Comparison of ENCODE assay signal across 23 mouse cellular contexts in the genomic region with DNA sequence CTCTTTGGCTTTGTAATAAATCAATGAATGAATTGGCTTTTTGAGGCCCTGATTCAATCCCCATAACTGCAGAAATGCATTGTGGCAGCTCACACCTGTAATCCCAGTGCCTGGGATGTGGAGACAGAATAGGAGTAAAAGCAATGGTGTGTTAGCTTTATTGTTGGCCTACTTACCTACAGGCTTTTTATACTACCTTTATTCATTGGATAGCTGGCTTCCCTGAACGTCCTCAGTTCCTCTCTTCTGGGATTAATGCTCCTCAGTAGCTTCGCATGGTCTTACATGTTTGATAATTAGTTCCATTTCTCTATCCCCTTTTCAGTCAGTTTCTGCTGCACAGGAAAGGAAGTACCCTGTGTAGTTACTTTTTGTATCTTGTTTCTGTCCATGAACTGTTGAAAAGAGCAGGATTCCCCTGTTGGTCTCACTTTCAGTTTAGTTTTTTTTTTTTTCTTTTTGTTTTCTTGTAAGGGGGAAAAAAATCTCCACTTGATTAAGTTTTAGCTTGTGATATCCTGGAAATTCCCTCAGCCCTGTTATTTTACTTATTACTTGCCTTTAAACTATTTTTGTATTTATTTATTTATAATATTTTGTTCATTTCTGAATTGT. TPM values are rescaled to one million over a fixed set of nuclear protein-coding genes. Genes with fewer than 3 reads are reported as not detected.
A peak's percentile ranks its signal among the peaks of the same experiment; 100 is the strongest.
DNase-seq lines count a peak whose midpoint lies in the region; ATAC-seq and TF ChIP-seq lines count a peak whose summit lies in the region.
"Had no signal": no experiment of that assay in that cellular context is flagged by ENCODE, and none has a peak within 500 bp of the region (broad histone marks: within the 10 kb centered on the region; RNA-seq: fewer than 3 reads in every experiment).

No protein-coding gene starts in this region.

- peaks cover 31% of the 10 kb centered on the region for H3K36me3 ChIP-seq in heart, adult 2 months (ENCODE audit: control insufficient read depth, insufficient read depth, low read length)
- peaks cover 11% of the 10 kb centered on the region for H3K36me3 ChIP-seq in heart, embryonic 10.5 days
- H3K36me3 ChIP-seq in macrophage (ENCODE audit: inconsistent target) = peaks cover 9% of the 10 kb centered on the region; the same call in 1 of the 2 replicates
- peaks cover 14% of the 10 kb centered on the region for H3K36me3 ChIP-seq in hindbrain, embryonic 14.5 days (replicated peaks; ENCODE audit: control insufficient read depth, insufficient read depth)
- H3K36me3 ChIP-seq: intestine, embryonic 15.5 days had no signal

- TF ChIP-seq CTCF in heart, adult 2 months (IDR thresholded peaks at IDR 0.05) = no peak
- TF ChIP-seq CTCF in bone marrow macrophage, adult 2 months (IDR thresholded peaks at IDR 0.05; ENCODE audit: low read depth, low read length) = no peak

- no peak overlapping the region for H3K4me3 ChIP-seq in heart, adult 2 months
- no peak overlapping the region for H3K4me3 ChIP-seq in heart, embryonic 10.5 days
- peak overlapping the region; percentile 32 for H3K4me3 ChIP-seq in bone marrow macrophage, adult 2 months (ENCODE audit: insufficient read depth, low read length)
- peak overlapping the region; percentile 10; the same call in 1 of the 2 replicates for H3K4me3 ChIP-seq in macrophage (ENCODE audit: inconsistent target)
- H3K4me3 ChIP-seq in hindbrain, embryonic 14.5 days (replicated peaks; ENCODE audit: low read length) = no peak overlapping the region
- H3K4me3 ChIP-seq: heart, embryonic 15.5 days; intestine, embryonic 15.5 days; limb, embryonic 12.5 days; liver, embryonic 15.5 days; midbrain, embryonic 12.5 days had no signal

- peaks cover 6% of the 10 kb centered on the region for H3K4me1 ChIP-seq in heart, adult 2 months (ENCODE audit: control insufficient read depth, insufficient read depth, low read length)
- H3K4me1 ChIP-seq in heart, embryonic 10.5 days = 0 out of 2 replicates have a peak, but pooled peaks cover 3% of the 10 kb centered on the region
- peaks cover 19% of the 10 kb centered on the region for H3K4me1 ChIP-seq in bone marrow macrophage, adult 2 months (ENCODE audit: control insufficient read depth, insufficient read depth, low read length)
- H3K4me1 ChIP-seq in hindbrain, embryonic 14.5 days (replicated peaks; ENCODE audit: control insufficient read depth, insufficient read depth, low read length) = peaks cover 13% of the 10 kb centered on the region
- H3K4me1 ChIP-seq: intestine, embryonic 15.5 days had no signal

- H3K27ac ChIP-seq in heart, adult 2 months = peak overlapping the region; percentile 96
- no peak overlapping the region for H3K27ac ChIP-seq in heart, embryonic 10.5 days
- H3K27ac ChIP-seq in bone marrow macrophage, adult 2 months (ENCODE audit: insufficient read depth, low read depth, low read length) = peak overlapping the region; percentile 79
- peak overlapping the region; percentile 81 for H3K27ac ChIP-seq in macrophage
- no peak overlapping the region for H3K27ac ChIP-seq in hindbrain, embryonic 14.5 days
- H3K27ac ChIP-seq: embryonic facial prominence, embryonic 10.5 days; heart, embryonic 15.5 days; hindbrain, embryonic 15.5 days; intestine, embryonic 15.5 days; limb, embryonic 12.5 days; midbrain, embryonic 12.5 days had no signal

- H3K4me2 ChIP-seq in hindbrain, embryonic 14.5 days (replicated peaks) = no peak overlapping the region
- H3K4me2 ChIP-seq: limb, embryonic 12.5 days had no signal

- H3K27me3 ChIP-seq in heart, adult 2 months (ENCODE audit: control insufficient read depth, insufficient read depth, low read length) = no peaks in the 10 kb centered on the region
- no peaks in the 10 kb centered on the region for H3K27me3 ChIP-seq in heart, embryonic 10.5 days (ENCODE audit: insufficient read depth, poor library complexity, severe bottlenecking)
- no peaks in the 10 kb centered on the region for H3K27me3 ChIP-seq in hindbrain, embryonic 14.5 days (ENCODE audit: control insufficient read depth, insufficient read depth, low read length)
- H3K27me3 ChIP-seq: heart, embryonic 15.5 days; hindbrain, embryonic 15.5 days; intestine, embryonic 15.5 days; limb, embryonic 12.5 days; liver, embryonic 15.5 days; midbrain, embryonic 12.5 days had no signal

- WGBS in heart, adult 2 months = 62% methylated on average over 2 of the region's 2 CpGs
- 74% methylated on average over 2 of the region's 2 CpGs for WGBS in heart, embryonic 10.5 days
- WGBS in macrophage (ENCODE audit: missing documents) = 2% methylated on average over 2 of the region's 2 CpGs
- 70% methylated on average over 2 of the region's 2 CpGs for WGBS in hindbrain, embryonic 14.5 days

- no peaks in the 10 kb centered on the region for H3K79me2 ChIP-seq in heart, adult 2 months (replicated peaks; ENCODE audit: control insufficient read depth, insufficient read depth, low read length)
- H3K79me2 ChIP-seq in macrophage (ENCODE audit: inconsistent target) = peaks cover 26% of the 10 kb centered on the region

- H3K9ac ChIP-seq in heart, adult 2 months (ENCODE audit: low read depth, low read length) = no peak overlapping the region
- H3K9ac ChIP-seq in hindbrain, embryonic 14.5 days = no peak overlapping the region
- H3K9ac ChIP-seq: heart, embryonic 15.5 days; intestine, embryonic 15.5 days; limb, embryonic 12.5 days; liver, embryonic 15.5 days; midbrain, embryonic 12.5 days had no signal

- intact Hi-C loops in heart, adult 2 months (cut with DNase I) = loop anchor here (5.0 to 10.0 kb wide), 2 partner anchors 35 to 482 kb away; partner anchors contain the start of gene Dhps

- TF ChIP-seq POLR2A in heart, adult 2 months (IDR thresholded peaks at IDR 0.05; ENCODE audit: insufficient read depth, low read depth, low read length) = no peak
- TF ChIP-seq POLR2A in bone marrow macrophage, adult 2 months (IDR thresholded peaks at IDR 0.05; ENCODE audit: borderline replicate concordance, low read depth, low read length) = no peak

- no peak for ATAC-seq in hindbrain, embryonic 14.5 days (ENCODE audit: low FRiP score)
- ATAC-seq in monocyte, adult 5-6 weeks (replicated peaks; ENCODE audit: insufficient number of reproducible peaks, low FRiP score, low TSS enrichment, poor library complexity, severe bottlenecking) = no peak
- ATAC-seq: forebrain, postnatal 0 days; intestine, embryonic 15.5 days had no signal

- no peaks in the 10 kb centered on the region for H3K9me3 ChIP-seq in heart, embryonic 10.5 days
- H3K9me3 ChIP-seq in hindbrain, embryonic 14.5 days (ENCODE audit: control insufficient read depth, low read length) = no peaks in the 10 kb centered on the region
- H3K9me3 ChIP-seq: embryonic facial prominence, embryonic 10.5 days; heart, embryonic 15.5 days; hindbrain, embryonic 15.5 days; intestine, embryonic 15.5 days; limb, embryonic 12.5 days; liver, embryonic 15.5 days; midbrain, embryonic 12.5 days had no signal

- DNase-seq in heart, adult 2 months = no peak
- no peak for DNase-seq in heart, embryonic 10.5 days (ENCODE audit: low spot score)
- peak; percentile 75 for DNase-seq in A20 (ENCODE audit: low read depth, low spot score)
- no peak for DNase-seq in hindbrain, embryonic 14.5 days (ENCODE audit: low spot score)
- DNase-seq: adrenal gland, postnatal 25 days; B cell, adult 2 months; cerebellum, adult 11-12 months; cerebellum, postnatal 10 days; forebrain, postnatal 0 days; heart, postnatal 4 days; kidney, postnatal 25 days; layer of hippocampus, postnatal 36 days; right cerebral cortex, postnatal 14 days had no signal

- no peak for TF ChIP-seq EP300 in heart, adult 2 months (IDR thresholded peaks at IDR 0.05; ENCODE audit: insufficient read depth, low read depth, low read length)

RNA-seq across cellular contexts. Expression of gene Dnaja2, which starts 1.9 kb away (rescaled TPM):
- 100 to 1,000 TPM; 250 to 278 TPM for total RNA-seq in heart, adult 2 months (2021)
- polyA plus RNA-seq in heart, adult 2 months (2012; rRNA removed) = 30.2 and 51.2 TPM in 2 replicates
- 168 and 177 TPM in 2 replicates for polyA plus RNA-seq in heart, embryonic 10.5 days (2016; fragmentation: Nextera tagmentation; extraction: Ambion mirVana)
- 85.5 and 107 TPM in 2 replicates for polyA plus RNA-seq in bone marrow macrophage, adult 2 months (2012; ENCODE audit: insufficient read depth, insufficient read length, missing spikeins)
- total RNA-seq in macrophage (2018; cell fraction: chromatin; rRNA removed) = 100 to 1,000 TPM in 8 of 26 experiments, 10 to 100 TPM in 18; 42.6 to 163 (median 81.1) TPM
- 100 to 1,000 TPM in 9 of 26 experiments, 10 to 100 TPM in 17; 74.5 to 151 (median 88.8) TPM for total RNA-seq in macrophage (2018; cell fraction: cytosol; rRNA removed)
- total RNA-seq in macrophage (2018; cell fraction: nucleus; rRNA removed) = 100 to 1,000 TPM in 6 of 26 experiments, 10 to 100 TPM in 20; 52.2 to 149 (median 82.3) TPM
- polyA plus RNA-seq in macrophage (2018) = 79.8 to 164 TPM (median 104 TPM) in 3 replicates
- 172 and 197 TPM in 2 replicates for polyA plus RNA-seq in hindbrain, embryonic 14.5 days (2014; fragmentation: Nextera tagmentation; extraction: Ambion mirVana)
- total RNA-seq in monocyte, adult 5-6 weeks (2017) = 156 to 218 TPM (median 185 TPM) in 3 replicates

Comparison
In these comparisons a context has a peak if more than half of its experiments do, and no peak if none do; other contexts are left out.
1. H3K27ac ChIP-seq: peak in heart, adult 2 months (single experiment), bone marrow macrophage, adult 2 months (single experiment) and macrophage (single experiment); none in heart, embryonic 10.5 days (single experiment) and hindbrain, embryonic 14.5 days (single experiment).
2. H3K4me3 ChIP-seq: peak in bone marrow macrophage, adult 2 months (single experiment) and macrophage (single experiment); none in heart, adult 2 months (single experiment), heart, embryonic 10.5 days (single experiment) and hindbrain, embryonic 14.5 days (single experiment).